Mouse (Mus musculus) midbrain, embryonic 13.5 days (tissue): ENCODE results near the gene Ficd. TPM values are rescaled to one million over a fixed set of nuclear protein-coding genes. Genes with fewer than 3 reads are reported as not detected.
"Not testable (repeated sequence)": the region's sequence is repeated elsewhere in the genome, so short reads cannot be mapped to it uniquely, and the experiment has no call there.

Experiments used
- ATAC-seq: fragments of 200-750 bp; cut with Nextera tagmentation; 2 replicates; pipeline ENCODE4 v1.8.0; 2017; ENCODE audit warnings: mild to moderate bottlenecking, moderate TSS enrichment, moderate library complexity
- H3K27ac ChIP-seq: fragments of 300-500 bp; sonication (generic); 2 replicates; pipeline ENCODE4 v1.5.1; 2015; ENCODE audit warnings: inconsistent platforms, mild to moderate bottlenecking, moderate library complexity
- H3K27me3 ChIP-seq: fragments of 300-500 bp; sonication (generic); 2 replicates; pipeline ENCODE4 v1.6.1; 2015; ENCODE audit warnings: mild to moderate bottlenecking, inconsistent platforms
- H3K36me3 ChIP-seq: fragments of 300-500 bp; sonication (generic); 2 replicates; pipeline ENCODE4 v1.6.1; 2015; ENCODE audit warnings: mild to moderate bottlenecking, inconsistent platforms
- H3K4me1 ChIP-seq: fragments of 300-500 bp; sonication (generic); replicated peaks from 2 replicates; pipeline ENCODE4 v1.6.1; 2015; ENCODE audit warnings: inconsistent platforms
- H3K4me2 ChIP-seq: fragments of 300-500 bp; sonication (generic); replicated peaks from 2 replicates; pipeline ENCODE4 v1.6.1; 2015; ENCODE audit warnings: moderate library complexity, mild to moderate bottlenecking, inconsistent platforms
- H3K4me3 ChIP-seq: fragments of 300-500 bp; sonication (generic); replicated peaks from 2 replicates; pipeline ENCODE4 v1.5.1; 2015; ENCODE audit warnings: mild to moderate bottlenecking, inconsistent platforms
- H3K9ac ChIP-seq: fragments of 300-500 bp; sonication (generic); replicated peaks from 2 replicates; pipeline ENCODE4 v1.6.1; 2015; ENCODE audit warnings: mild to moderate bottlenecking, inconsistent platforms
- H3K9me3 ChIP-seq: fragments of 300-500 bp; sonication (generic); 2 replicates; pipeline ENCODE4 v1.6.1; 2016; ENCODE audit warnings: mild to moderate bottlenecking, inconsistent platforms
- whole genome bisulfite sequencing: fragments of 180-500 bp; shearing (Covaris S2); methylation state at CpG from one replicate; pipeline ENCODE4 v1.1.7; 2015; 5-methylcytosine and 5-hydroxymethylcytosine counted together
- polyA plus RNA-seq: library from polyadenylated mRNA; unstranded; fragments of >200 nt; fragmentation: Nextera tagmentation; extraction: Ambion mirVana; gene quantifications from 2 replicates; pipeline ENCODE4 v1.2.1, GENCODE M21; 2015

The Ficd gene
- polyA plus RNA-seq, 1 experiment from 2014 or later = 7.2 TPM

DNA sequence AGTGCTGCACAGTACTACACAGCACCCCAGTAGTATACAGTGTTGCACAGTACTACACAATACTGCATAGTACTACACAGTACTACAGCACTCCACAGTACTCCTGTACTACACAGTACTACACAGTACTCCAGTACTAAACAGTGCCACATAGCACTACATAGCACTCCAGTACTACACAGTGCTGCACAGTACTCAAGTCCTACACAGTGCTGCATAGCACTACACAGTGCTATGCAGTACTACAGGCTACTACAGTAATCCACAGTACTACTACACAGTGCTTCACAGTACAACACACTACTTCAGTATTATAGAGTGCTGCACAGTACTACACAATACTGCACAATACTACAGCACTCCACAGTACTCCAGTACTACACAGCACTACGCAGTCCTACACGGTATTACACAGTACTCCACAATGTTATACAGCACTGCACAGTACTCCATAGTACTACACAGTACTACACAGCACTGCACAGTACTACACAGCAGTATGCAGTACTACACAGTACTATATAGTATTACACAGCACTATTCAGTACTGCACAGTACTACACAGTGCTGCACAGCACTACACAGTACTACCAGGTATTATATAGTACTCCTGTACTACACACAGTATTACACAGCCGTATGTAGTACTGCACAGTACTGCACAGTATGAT is 44.6 kb downstream of the Ficd start:
- 96% methylated on average over 3 of the region's 3 CpGs for WGBS
- Histone ChIP-seq H3K9me3 (no peaks in the 10 kb centered on the region), H3K4me1 (no peaks in the 10 kb centered on the region), H3K36me3 (peaks cover 36% of the 10 kb centered on the region), H3K9ac (no peak overlapping the region), H3K4me3 (no peak overlapping the region), H3K4me2 (no peak overlapping the region), H3K27me3 (peaks cover 21% of the 10 kb centered on the region), H3K27ac (no peak overlapping the region)
- ATAC-seq = peak; percentile 40; the same call in 1 of the 2 replicates

DNA sequence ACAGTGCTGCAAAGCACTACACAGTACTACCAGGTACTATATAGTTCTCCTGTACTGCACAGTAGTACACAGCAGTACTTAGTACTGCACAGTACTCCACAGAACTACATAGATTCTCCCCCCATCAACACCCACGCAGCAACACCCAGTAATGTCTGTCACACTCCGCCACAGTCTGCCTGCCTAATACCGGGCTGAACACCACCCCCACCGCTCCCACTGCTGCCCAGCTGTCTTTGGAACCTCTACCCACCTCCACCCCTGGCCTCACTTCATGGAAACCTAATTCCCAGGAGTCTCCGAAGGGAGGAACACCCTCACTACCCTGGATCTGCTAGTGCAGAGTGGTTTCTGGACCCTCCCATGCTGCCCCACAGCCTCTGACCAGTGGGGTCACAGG is 45.2 kb downstream of the Ficd start:
- Histone ChIP-seq H3K9me3 (no peaks in the 10 kb centered on the region), H3K36me3 (peaks cover 31% of the 10 kb centered on the region), H3K4me1 (no peaks in the 10 kb centered on the region), H3K27me3 (peaks cover 21% of the 10 kb centered on the region), H3K9ac (no peak overlapping the region), H3K27ac (no peak overlapping the region), H3K4me3 (no peak overlapping the region), H3K4me2 (no peak overlapping the region)
- WGBS = 90% methylated on average over 5 of the region's 5 CpGs
- no peak for ATAC-seq

DNA sequence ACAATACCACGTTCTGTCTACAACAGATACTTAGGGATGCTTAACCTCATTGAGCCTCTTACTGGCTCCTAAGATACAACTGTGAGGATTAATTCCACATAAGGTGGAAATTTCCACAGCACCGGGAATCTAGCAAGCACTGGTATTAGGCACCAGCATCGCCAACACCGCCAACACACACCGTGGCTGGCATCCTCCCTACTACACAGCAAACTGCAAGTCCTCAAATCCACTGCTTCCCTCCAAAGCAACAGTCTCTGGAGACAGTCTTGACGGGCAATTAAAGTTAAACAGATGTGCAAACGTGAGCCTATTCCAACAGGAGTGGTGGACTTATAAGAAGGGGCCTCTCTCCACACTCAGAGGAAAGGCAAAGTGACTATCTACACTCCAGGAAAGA is 45.7 kb downstream of the Ficd start:
- no peak for ATAC-seq
- Histone ChIP-seq H3K36me3 (peaks cover 26% of the 10 kb centered on the region), H3K4me1 (no peaks in the 10 kb centered on the region), H3K27ac (no peak overlapping the region), H3K9me3 (no peaks in the 10 kb centered on the region), H3K4me3 (no peak overlapping the region), H3K9ac (no peak overlapping the region), H3K27me3 (peaks cover 21% of the 10 kb centered on the region), H3K4me2 (no peak overlapping the region)
- 85% methylated on average over 7 of the region's 7 CpGs for WGBS

DNA sequence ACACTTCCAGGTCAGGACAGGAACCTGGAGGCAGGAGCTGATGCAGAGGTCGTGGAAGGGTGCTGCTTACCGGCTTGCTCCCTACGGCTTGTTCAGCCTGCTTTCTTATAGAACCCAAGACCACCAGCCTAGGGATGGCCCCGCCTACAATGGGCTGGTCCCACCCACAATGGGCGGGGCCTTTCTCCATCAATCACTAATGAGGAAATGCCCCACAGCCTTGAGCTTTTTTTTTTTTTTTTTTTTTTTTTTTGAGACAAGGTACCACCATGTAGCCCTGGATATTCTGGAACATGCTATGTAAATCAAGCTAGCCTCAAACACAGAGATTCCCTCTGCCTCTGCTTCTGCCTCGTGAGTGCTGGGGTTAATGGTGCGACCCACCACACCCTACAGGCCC is 46.3 kb downstream of the Ficd start:
- Histone ChIP-seq H3K4me3 (no peak overlapping the region), H3K27me3 (peaks cover 21% of the 10 kb centered on the region), H3K9me3 (no peaks in the 10 kb centered on the region), H3K9ac (no peak overlapping the region), H3K4me1 (no peaks in the 10 kb centered on the region), H3K36me3 (peaks cover 20% of the 10 kb centered on the region), H3K4me2 (no peak overlapping the region), H3K27ac (no peak overlapping the region)
- WGBS = 84% methylated on average over 7 of the region's 7 CpGs
- ATAC-seq = no peak

DNA sequence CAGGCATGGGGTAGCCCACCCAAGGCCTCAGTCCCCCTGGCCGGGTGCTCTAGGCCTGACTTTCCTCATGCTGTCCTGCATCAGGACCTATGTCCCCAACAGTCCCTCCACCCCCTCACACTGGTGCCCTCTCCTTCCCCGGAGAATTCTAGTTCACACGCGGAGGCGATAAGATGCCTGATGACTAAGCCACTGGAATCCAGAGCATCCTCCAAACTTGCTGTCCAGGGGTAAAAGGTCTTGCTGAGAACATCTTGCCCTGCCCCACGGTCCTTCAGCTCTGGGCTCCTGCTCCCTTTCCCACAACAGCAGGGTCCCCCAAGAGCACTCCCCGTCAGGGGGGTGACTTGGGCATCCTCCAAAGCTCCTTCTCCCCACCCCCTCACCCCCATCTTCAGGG is 47.0 kb downstream of the Ficd start:
- no peak overlapping the region for H3K4me2 ChIP-seq
- ATAC-seq = no peak
- no peaks in the 10 kb centered on the region for H3K9me3 ChIP-seq
- no peak overlapping the region for H3K9ac ChIP-seq
- WGBS = 87% methylated on average over 7 of the region's 7 CpGs
- peaks cover 21% of the 10 kb centered on the region for H3K27me3 ChIP-seq
- H3K36me3 ChIP-seq = peaks cover 13% of the 10 kb centered on the region
- no peak overlapping the region for H3K27ac ChIP-seq
- no peaks in the 10 kb centered on the region for H3K4me1 ChIP-seq
- no peak overlapping the region for H3K4me3 ChIP-seq

DNA sequence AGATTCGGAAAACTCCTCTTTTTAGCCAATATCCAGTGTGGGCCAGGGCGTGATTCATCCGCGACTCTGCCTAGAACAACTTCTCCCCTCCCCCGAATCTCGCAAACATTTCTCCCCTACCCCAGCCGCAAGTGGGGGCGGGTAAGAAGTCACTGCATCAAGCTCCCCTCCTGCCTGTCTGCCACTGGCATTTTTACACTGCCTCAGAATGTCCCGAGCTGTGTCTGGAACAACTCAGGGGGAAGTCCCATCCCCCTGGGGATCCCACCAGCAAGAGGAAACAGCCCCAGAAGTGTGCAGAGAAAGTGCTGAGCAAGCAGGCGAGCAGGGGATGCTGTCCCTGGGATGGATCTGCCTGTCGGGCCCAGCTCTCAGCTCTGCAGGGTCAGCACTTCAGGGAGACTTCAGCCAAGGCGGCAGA is 48.0 kb downstream of the Ficd start:
- Histone ChIP-seq H3K36me3 (peaks cover 6% of the 10 kb centered on the region), H3K27me3 (peaks cover 21% of the 10 kb centered on the region), H3K27ac (no peak overlapping the region), H3K4me1 (no peaks in the 10 kb centered on the region), H3K4me2 (no peak overlapping the region), H3K9me3 (no peaks in the 10 kb centered on the region), H3K9ac (no peak overlapping the region), H3K4me3 (no peak overlapping the region)
- no peak for ATAC-seq
- 28% methylated on average over 12 of the region's 12 CpGs for WGBS

DNA sequence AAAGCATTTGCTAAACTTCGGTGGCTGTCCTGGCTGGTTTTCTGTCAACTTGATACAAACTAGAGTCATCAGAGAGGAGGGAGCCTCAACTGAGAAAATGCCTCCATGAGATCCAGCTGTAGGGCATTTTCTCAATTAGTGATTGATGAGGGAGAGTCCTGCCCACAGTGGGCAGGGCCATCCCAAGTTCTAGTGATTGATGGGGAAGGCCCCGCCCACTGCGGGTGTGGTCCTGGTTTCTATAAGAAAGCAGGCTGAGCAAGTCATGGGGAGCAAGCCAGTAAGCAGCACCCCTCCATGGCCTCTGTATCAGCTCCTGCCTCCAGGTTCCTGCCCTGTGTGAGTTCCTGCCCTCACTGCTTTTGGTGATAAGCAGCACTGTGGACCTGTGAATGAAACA is 48.5 kb downstream of the Ficd start:
- not testable (repeated sequence) for H3K27ac ChIP-seq, H3K9ac ChIP-seq, H3K36me3 ChIP-seq, H3K4me1 ChIP-seq, ATAC-seq, H3K9me3 ChIP-seq, H3K4me3 ChIP-seq, H3K4me2 ChIP-seq
- H3K27me3 ChIP-seq = peaks cover 21% of the 10 kb centered on the region
- 31% methylated on average over 3 of the region's 3 CpGs for WGBS

DNA sequence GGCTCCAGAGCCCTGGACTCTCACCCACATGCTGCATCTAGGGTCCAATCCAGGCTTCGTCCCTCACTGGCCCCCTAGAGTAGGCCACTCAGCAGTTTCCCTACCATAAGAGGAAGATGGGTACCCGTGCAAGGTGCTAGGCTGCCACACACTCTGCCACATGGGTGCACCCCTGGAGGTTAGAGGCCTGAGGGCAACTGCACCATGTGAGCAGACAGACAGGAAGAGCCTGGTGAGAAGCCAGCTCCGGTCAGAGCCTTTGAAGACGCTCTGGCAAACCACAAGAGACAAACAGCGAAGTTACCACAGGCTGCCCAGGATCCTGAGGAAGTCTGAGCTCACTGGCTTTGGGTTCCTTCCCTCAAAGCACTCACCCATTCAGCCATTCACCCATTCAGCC is 51.4 kb downstream of the Ficd start:
- WGBS = 86% methylated on average over 5 of the region's 5 CpGs
- no peak for ATAC-seq

DNA sequence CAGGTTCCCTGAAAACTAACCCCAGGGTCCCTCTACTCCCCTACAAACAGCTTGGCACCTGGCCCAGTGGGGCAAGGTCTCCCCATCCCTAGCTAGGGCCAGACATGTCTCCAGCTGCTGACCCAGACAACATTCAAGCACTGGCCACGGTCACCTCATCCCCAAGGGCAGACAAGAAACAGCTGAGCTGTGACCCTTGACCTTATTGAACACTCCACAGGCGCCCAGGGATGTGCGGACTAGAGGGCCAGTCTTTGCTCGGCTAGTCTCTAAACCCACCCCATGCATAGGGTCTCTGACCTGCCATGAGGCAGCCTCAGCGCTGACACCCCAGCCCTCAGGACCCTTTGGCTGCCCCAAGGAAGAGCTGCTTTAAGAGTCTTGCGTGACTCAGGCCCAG is 53.0 kb downstream of the Ficd start:
- 54% methylated on average over 6 of the region's 6 CpGs for WGBS
- H3K9me3 ChIP-seq = no peaks in the 10 kb centered on the region
- H3K27me3 ChIP-seq = peaks cover 10% of the 10 kb centered on the region
- H3K27ac ChIP-seq = no peak overlapping the region
- no peak overlapping the region for H3K4me2 ChIP-seq
- no peak overlapping the region for H3K4me3 ChIP-seq
- no peak for ATAC-seq
- no peaks in the 10 kb centered on the region for H3K4me1 ChIP-seq
- H3K36me3 ChIP-seq = no peaks in the 10 kb centered on the region
- H3K9ac ChIP-seq = no peak overlapping the region

More for the DNA sequence above, 51.4 kb downstream of the Ficd start:
- Histone ChIP-seq H3K4me1 (no peaks in the 10 kb centered on the region), H3K4me2 (no peak overlapping the region), H3K27ac (no peak overlapping the region), H3K36me3 (no peaks in the 10 kb centered on the region), H3K4me3 (no peak overlapping the region), H3K9me3 (no peaks in the 10 kb centered on the region), H3K9ac (no peak overlapping the region), H3K27me3 (peaks cover 21% of the 10 kb centered on the region)

DNA sequence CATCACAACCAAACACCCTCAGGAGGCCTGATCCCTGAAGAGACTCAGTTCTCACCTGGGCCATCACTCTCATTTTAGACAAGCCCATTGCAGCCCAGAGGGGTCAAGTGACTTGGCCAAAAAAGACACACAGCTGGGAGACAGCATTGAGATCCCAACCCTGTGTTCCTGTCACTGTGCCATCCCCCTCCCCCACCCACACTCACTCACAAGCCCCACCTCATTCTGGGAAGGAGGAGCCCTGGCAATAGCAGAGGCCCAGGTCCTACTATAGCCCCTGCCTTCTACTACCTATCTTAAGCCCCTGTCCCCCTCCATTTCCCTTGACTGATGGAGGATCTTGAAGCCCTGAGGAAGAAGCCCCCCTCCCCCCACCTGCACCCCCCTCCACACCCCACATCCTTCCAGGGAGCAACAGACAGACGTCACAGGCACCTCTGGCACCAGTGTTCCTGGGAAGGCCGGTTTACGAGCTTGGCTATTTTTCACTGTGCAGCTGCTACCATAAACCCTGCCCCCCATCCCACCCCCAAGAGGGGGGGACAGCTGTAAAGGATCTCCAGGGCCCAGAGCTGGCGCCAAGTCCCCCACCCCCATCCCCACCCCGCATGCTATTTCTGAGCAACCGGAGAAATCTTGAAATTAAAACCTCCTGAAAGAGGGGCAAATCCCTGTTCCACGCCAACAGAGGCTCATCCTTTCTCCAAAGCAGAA is 53.6 kb downstream of the Ficd start:
- no peak overlapping the region for H3K4me2 ChIP-seq
- no peaks in the 10 kb centered on the region for H3K36me3 ChIP-seq
- no peak overlapping the region for H3K9ac ChIP-seq
- ATAC-seq = no peak
- no peaks in the 10 kb centered on the region for H3K4me1 ChIP-seq
- H3K27ac ChIP-seq = no peak overlapping the region
- no peaks in the 10 kb centered on the region for H3K9me3 ChIP-seq
- peaks cover 5% of the 10 kb centered on the region; the same call in 1 of the 2 replicates for H3K27me3 ChIP-seq
- H3K4me3 ChIP-seq = no peak overlapping the region
- 51% methylated on average over 7 of the region's 7 CpGs for WGBS
